Mouse (Mus musculus) MEL (cell line): ENCODE measurements around the gene Hnrnpl. TPM values are rescaled to one million over a fixed set of nuclear protein-coding genes. Genes with fewer than 3 reads are reported as not detected.
A peak's percentile ranks its signal among the peaks of the same experiment; 100 is the strongest.

Experiments
- DNase-seq: peaks from one replicate; pipeline ENCODE4 v3.0.0; 2011; ENCODE audit warnings: low read depth, low spot score
- H3K27ac ChIP-seq: 2 replicates; pipeline ENCODE4 v1.5.1; 2012; ENCODE audit warnings: low read depth, mild to moderate bottlenecking, control low read depth, low read length, moderate library complexity; ENCODE audit not compliant: control insufficient read depth
- H3K27me3 ChIP-seq, 2 experiments: fragments of 150-350 bp in 1 of 2; sonication (generic) in 1 of 2; 2 replicates each; pipeline ENCODE4 v1.6.1; 2012; ENCODE audit warnings: low read length in 2 of 2, mild to moderate bottlenecking in 2 of 2, improper control_type of control experiment in 1 of 2, moderate library complexity in 1 of 2; ENCODE audit not compliant: insufficient read depth in 2 of 2, control insufficient read depth in 1 of 2
- H3K36me3 ChIP-seq, 2 experiments: 2 replicates each; pipeline ENCODE4 v1.6.1; 2012 to 2014; ENCODE audit warnings: low read length in 2 of 2, improper control_type of control experiment in 1 of 2, inconsistent platforms in 1 of 2, mild to moderate bottlenecking in 1 of 2; ENCODE audit not compliant: insufficient read depth in 2 of 2, control insufficient read depth in 1 of 2
- H3K4me1 ChIP-seq, 2 experiments: fragments of 150-350 bp in 1 of 2; sonication (generic) in 1 of 2; 2 replicates each; pipeline ENCODE4 v1.6.1; 2012; ENCODE audit warnings: low read length in 2 of 2, improper control_type of control experiment in 1 of 2, mild to moderate bottlenecking in 1 of 2; ENCODE audit not compliant: insufficient read depth in 2 of 2, control insufficient read depth in 1 of 2
- H3K4me3 ChIP-seq, 2 experiments: fragments of 150-350 bp in 1 of 2; sonication (generic) in 1 of 2; 2 replicates each; pipeline ENCODE4 v1.5.1; 2012; ENCODE audit warnings: low read depth in 2 of 2, low read length in 2 of 2, mild to moderate bottlenecking in 2 of 2, moderate library complexity in 2 of 2, control low read depth in 1 of 2, improper control_type of control experiment in 1 of 2; ENCODE audit not compliant: control insufficient read depth in 1 of 2, insufficient read depth in 1 of 2
- H3K79me2 ChIP-seq: 2 replicates; pipeline ENCODE4 v1.6.1; 2012; ENCODE audit warnings: mild to moderate bottlenecking, low read length, moderate library complexity; ENCODE audit not compliant: control insufficient read depth, poor library complexity, insufficient read depth
- H3K9ac ChIP-seq: 2 replicates; pipeline ENCODE4 v1.6.1; 2012; ENCODE audit warnings: low read depth, mild to moderate bottlenecking, control low read depth, low read length, moderate library complexity; ENCODE audit not compliant: control insufficient read depth, poor library complexity, severe bottlenecking
- H3K9me3 ChIP-seq: fragments of 150-350 bp; sonication (generic); replicated peaks from 2 replicates; pipeline ENCODE4 v1.6.1; 2012; ENCODE audit warnings: mild to moderate bottlenecking, low read length, improper control_type of control experiment, moderate library complexity; ENCODE audit not compliant: insufficient read depth
- BHLHE40 ChIP-seq: IDR thresholded peaks from 2 replicates; pipeline ENCODE4 v1.6.1; 2012; ENCODE audit warnings: low read depth, mild to moderate bottlenecking, inconsistent platforms, low read length, improper control_type of control experiment, borderline replicate concordance
- CHD2 ChIP-seq: IDR thresholded peaks from 2 replicates; pipeline ENCODE4 v1.6.1; 2011; ENCODE audit warnings: low read length, improper control_type of control experiment
- CTCF ChIP-seq, 3 experiments: IDR thresholded peaks in 2 of 3; conservative IDR thresholded peaks in 1 of 3; 2 replicates each; pipeline ENCODE4 v1.5.1; 2011 to 2012; ENCODE audit warnings: low read length in 3 of 3, low read depth in 2 of 3, mild to moderate bottlenecking in 2 of 3, improper control_type of control experiment in 1 of 3, inconsistent platforms in 1 of 3, mixed read lengths in 1 of 3, moderate library complexity in 1 of 3; ENCODE audit not compliant: control insufficient read depth in 1 of 3, insufficient read depth in 1 of 3, poor library complexity in 1 of 3, severe bottlenecking in 1 of 3
- E2F4 ChIP-seq: IDR thresholded peaks from 2 replicates; pipeline ENCODE4 v1.6.1; 2011; ENCODE audit warnings: low read depth, low read length, improper control_type of control experiment, borderline replicate concordance
- ELF1 ChIP-seq: IDR thresholded peaks from 2 replicates; pipeline ENCODE4 v1.6.1; 2014; ENCODE audit warnings: low read depth, mild to moderate bottlenecking, inconsistent platforms, low read length, improper control_type of control experiment, moderate library complexity
- EP300 ChIP-seq, 2 experiments: IDR thresholded peaks; 2 replicates each; pipeline ENCODE4 v1.6.1; 2011; ENCODE audit warnings: improper control_type of control experiment in 2 of 2, low read length in 2 of 2, low read depth in 1 of 2, mild to moderate bottlenecking in 1 of 2
- GABPA ChIP-seq: IDR thresholded peaks from 2 replicates; pipeline ENCODE4 v1.6.1; 2012; ENCODE audit warnings: low read depth, mild to moderate bottlenecking, inconsistent platforms, low read length, improper control_type of control experiment, moderate library complexity
- GATA1 ChIP-seq: IDR thresholded peaks from 2 replicates; pipeline ENCODE4 v1.6.1; 2011; ENCODE audit warnings: low read depth, low read length, improper control_type of control experiment
- KAT2A ChIP-seq: conservative IDR thresholded peaks from 2 replicates; pipeline ENCODE4 v1.6.1; 2012; ENCODE audit warnings: low read depth, low read length, improper control_type of control experiment, inconsistent platforms
- MAX ChIP-seq: IDR thresholded peaks from 2 replicates; pipeline ENCODE4 v1.6.1; 2011; ENCODE audit warnings: low read length, improper control_type of control experiment
- MAZ ChIP-seq: IDR thresholded peaks from 2 replicates; pipeline ENCODE4 v1.6.1; 2012; ENCODE audit warnings: low read depth, mild to moderate bottlenecking, inconsistent platforms, low read length, improper control_type of control experiment
- MEF2A ChIP-seq: IDR thresholded peaks from 2 replicates; pipeline ENCODE4 v1.6.1; 2014; ENCODE audit warnings: low read depth, mild to moderate bottlenecking, inconsistent platforms, low read length, improper control_type of control experiment; ENCODE audit not compliant: poor library complexity, insufficient replicate concordance, severe bottlenecking; ENCODE audit errors: extremely low read depth
- MXI1 ChIP-seq: IDR thresholded peaks from 2 replicates; pipeline ENCODE4 v1.6.1; 2011; ENCODE audit warnings: mild to moderate bottlenecking, low read depth, low read length, improper control_type of control experiment
- MYB ChIP-seq: IDR thresholded peaks from 2 replicates; pipeline ENCODE4 v1.6.1; 2011; ENCODE audit warnings: mild to moderate bottlenecking, low read depth, low read length, improper control_type of control experiment
- MYC ChIP-seq: IDR thresholded peaks from 2 replicates; pipeline ENCODE4 v1.6.1; 2011; ENCODE audit warnings: low read depth, mild to moderate bottlenecking, low read length, improper control_type of control experiment, moderate library complexity
- NRF1 ChIP-seq: IDR thresholded peaks from 2 replicates; pipeline ENCODE4 v1.6.1; 2014; ENCODE audit warnings: low read depth, mild to moderate bottlenecking, inconsistent platforms, low read length, improper control_type of control experiment, moderate library complexity; ENCODE audit not compliant: poor library complexity, insufficient read depth, severe bottlenecking
- POLR2A ChIP-seq, 2 experiments: IDR thresholded peaks; 2 replicates each; pipeline ENCODE4 v1.6.1; 2011 to 2012; ENCODE audit warnings: low read length in 2 of 2, mild to moderate bottlenecking in 2 of 2, control low read depth in 1 of 2, improper control_type of control experiment in 1 of 2, low read depth in 1 of 2, moderate library complexity in 1 of 2; ENCODE audit not compliant: control insufficient read depth in 1 of 2, insufficient read depth in 1 of 2, poor library complexity in 1 of 2
- POLR2AphosphoS2 ChIP-seq: IDR thresholded peaks from 2 replicates; pipeline ENCODE4 v1.6.1; 2011; ENCODE audit warnings: low read length, improper control_type of control experiment
- POLR2AphosphoS5 ChIP-seq: IDR thresholded peaks from 2 replicates; pipeline ENCODE4 v1.6.1; 2012; ENCODE audit warnings: low read depth, borderline replicate concordance, mild to moderate bottlenecking, inconsistent platforms, low read length, moderate library complexity, mixed read lengths
- RAD21 ChIP-seq: IDR thresholded peaks from 2 replicates; pipeline ENCODE4 v1.6.1; 2011; ENCODE audit warnings: mild to moderate bottlenecking, low read depth, low read length, improper control_type of control experiment
- RCOR1 ChIP-seq: IDR thresholded peaks from 2 replicates; pipeline ENCODE4 v1.6.1; 2012; ENCODE audit warnings: low read depth, mild to moderate bottlenecking, inconsistent platforms, low read length, improper control_type of control experiment
- SIN3A ChIP-seq: IDR thresholded peaks from 2 replicates; pipeline ENCODE4 v1.6.1; 2012; ENCODE audit warnings: low read length, improper control_type of control experiment, inconsistent platforms
- SMC3 ChIP-seq: IDR thresholded peaks from 2 replicates; pipeline ENCODE4 v1.6.1; 2011; ENCODE audit warnings: low read depth, low read length, improper control_type of control experiment
- TAL1 ChIP-seq: IDR thresholded peaks from 2 replicates; pipeline ENCODE4 v1.6.1; 2012; ENCODE audit warnings: mild to moderate bottlenecking, inconsistent platforms, low read length, moderate library complexity, mixed read lengths
- TBP ChIP-seq: IDR thresholded peaks from 2 replicates; pipeline ENCODE4 v1.8.0; 2011; ENCODE audit warnings: low read depth, low read length, improper control_type of control experiment
- UBTF ChIP-seq: IDR thresholded peaks from 2 replicates; pipeline ENCODE4 v1.6.1; 2012; ENCODE audit warnings: low read depth, mild to moderate bottlenecking, inconsistent platforms, low read length, improper control_type of control experiment, moderate library complexity, borderline replicate concordance; ENCODE audit not compliant: insufficient read depth
- USF1 ChIP-seq: IDR thresholded peaks from 2 replicates; pipeline ENCODE4 v1.6.1; 2014; ENCODE audit warnings: low read depth, mild to moderate bottlenecking, inconsistent platforms, low read length, improper control_type of control experiment, moderate library complexity
- USF2 ChIP-seq, 2 experiments: IDR thresholded peaks; 2 replicates each; pipeline ENCODE4 v1.6.1; 2011 to 2012; ENCODE audit warnings: improper control_type of control experiment in 2 of 2, low read length in 2 of 2, borderline replicate concordance in 1 of 2, inconsistent platforms in 1 of 2, low read depth in 1 of 2, mild to moderate bottlenecking in 1 of 2; ENCODE audit not compliant: insufficient read depth in 1 of 2
- ZC3H11A ChIP-seq: IDR thresholded peaks from 2 replicates; pipeline ENCODE4 v1.6.1; 2012; ENCODE audit warnings: low read depth, mild to moderate bottlenecking, inconsistent platforms, low read length, improper control_type of control experiment
- ZMIZ1 ChIP-seq: IDR thresholded peaks from 2 replicates; pipeline ENCODE4 v1.6.1; 2012; ENCODE audit warnings: low read depth, mild to moderate bottlenecking, inconsistent platforms, low read length, improper control_type of control experiment, moderate library complexity
- ZNF384 ChIP-seq: IDR thresholded peaks from 2 replicates; pipeline ENCODE4 v1.6.1; 2012; ENCODE audit warnings: low read depth, mild to moderate bottlenecking, inconsistent platforms, low read length, improper control_type of control experiment
- polyA plus RNA-seq, 2 experiments: library from polyadenylated mRNA; stranded (reverse) in 1 of 2; unstranded in 1 of 2; fragments of >175 nt in 1 of 2; fragments of >200 nt in 1 of 2; gene quantifications; 2 replicates each; pipeline versions ENCODE4 v1.2.1 to v1.2.4; 2012; ENCODE audit warnings: low replicate concordance in 2 of 2, low read depth in 1 of 2; ENCODE audit not compliant: insufficient read length in 2 of 2, insufficient read depth in 1 of 2, missing spikeins in 1 of 2
- total RNA-seq: library from RNA; depleted of rRNA; stranded (reverse); fragments of 300-350 nt; gene quantifications from 2 replicates; pipeline ENCODE4 v1.2.3, GENCODE M21; 2012

The Hnrnpl gene
- total and polyA plus RNA-seq, 3 experiments, result 246 to 1,095 (median 684) TPM

GRCm38 (mm10) chr7:28864288-28864750 lies 56.0 kb downstream of the Hnrnpl start (continued):
- TF ChIP-seq USF1 (no peak), POLR2AphosphoS5 (no peak), SMC3 (no peak), UBTF (no peak)

- Histone ChIP-seq H3K27ac (peak overlapping the region; percentile 93), H3K9me3 (no peaks in the 10 kb centered on the region), H3K27me3 (no peaks in the 10 kb centered on the region), H3K4me1 (peaks cover 7 to 36% of the 10 kb centered on the region in 2 experiments), H3K4me3 (peak overlapping the region; percentile 49 to 80), H3K79me2 (no peaks in the 10 kb centered on the region; the same call in 1 of the 2 replicates), H3K9ac (peak overlapping the region; percentile 74), H3K36me3 (peaks cover 0 to 24% of the 10 kb centered on the region in 2 experiments; a peak in 2 of 4 replicates)
- peak; percentile 98 for DNase-seq
- no peak for TF ChIP-seq CTCF (IDR thresholded peaks at IDR 0.05 in 2 of 3, conservative IDR thresholded peaks at IDR 0.05 in 1 of 3; ENCODE audit: control insufficient read depth in 1 of 3, insufficient read depth in 1 of 3, low read depth in 2 of 3, low read length in 3 of 3, poor library complexity in 1 of 3, severe bottlenecking in 1 of 3)
- peak; percentile 45; the same call in 1 of the 2 replicates for TF ChIP-seq MAX
- peak; percentile 65 for TF ChIP-seq TAL1
- 0 out of 2 replicates have a peak, but pooled peaks have one; percentile 61 for TF ChIP-seq MEF2A
- peak; percentile 78; the same call in 1 of the 2 replicates for TF ChIP-seq ZMIZ1
- peak; percentile 37; the same call in 1 of the 2 replicates for TF ChIP-seq USF1
- no peak for TF ChIP-seq RAD21
- peak; percentile 55; the same call in 1 of the 2 replicates for TF ChIP-seq BHLHE40
- TF ChIP-seq EP300 (IDR thresholded peaks at IDR 0.05; ENCODE audit: low read depth in 1 of 2, low read length in 2 of 2), result peak; percentile 33 to 80; a peak in 3 of 4 replicates
- no peak; the same call in 1 of the 2 replicates for TF ChIP-seq CHD2
- no peak for TF ChIP-seq SMC3
- no peak for TF ChIP-seq KAT2A
- no peak for TF ChIP-seq ZC3H11A
- 0 out of 2 replicates have a peak, but pooled peaks have one; percentile 4 for TF ChIP-seq GATA1
- TF ChIP-seq SIN3A, result peak; percentile 82
- TF ChIP-seq GABPA, result no peak
- peak; percentile 50; the same call in 1 of the 2 replicates for TF ChIP-seq MAZ
- no peak for TF ChIP-seq ZNF384
- 0 out of 2 replicates have a peak, but pooled peaks have one; percentile 42 for TF ChIP-seq RCOR1
- no peak for TF ChIP-seq USF2 (IDR thresholded peaks at IDR 0.05; ENCODE audit: borderline replicate concordance in 1 of 2, insufficient read depth in 1 of 2, low read depth in 1 of 2, low read length in 2 of 2)
- TF ChIP-seq MXI1, result peak; percentile 76
- no peak for TF ChIP-seq UBTF
- TF ChIP-seq MYB, result no peak
- no peak for TF ChIP-seq POLR2AphosphoS5
- TF ChIP-seq TBP, result peak; percentile 53; the same call in 1 of the 2 replicates
- peak; percentile 74 for TF ChIP-seq ELF1
- peak; percentile 92 for TF ChIP-seq POLR2AphosphoS2
- TF ChIP-seq NRF1, result peak; percentile 97
- TF ChIP-seq POLR2A (IDR thresholded peaks at IDR 0.05; ENCODE audit: control insufficient read depth in 1 of 2, insufficient read depth in 1 of 2, low read depth in 1 of 2, low read length in 2 of 2, poor library complexity in 1 of 2), result peak; percentile 74 to 92; a peak in 3 of 4 replicates
- no peak for TF ChIP-seq MYC
- TF ChIP-seq E2F4, result peak; percentile 64; the same call in 1 of the 2 replicates
Observed at GRCm38 (mm10) chr7:28865481-28866300, 57.4 kb downstream of the Hnrnpl start.
